Mouse (Mus musculus) embryonic fibroblast, embryonic 13.5 days (primary cell): ENCODE measurements at regions not wholly inside any gene's neighbourhood (a gene's known extent, or its start where the extent isn't known, plus 50 kb on each side); places are given as distances from the start of the nearest gene placed in this dataset.

Experiments used
- CTCF ChIP-seq: IDR thresholded peaks from 2 replicates; pipeline ENCODE4 v1.5.1; 2011; ENCODE audit warnings: mild to moderate bottlenecking, control low read depth, low read length, moderate library complexity, borderline replicate concordance; ENCODE audit not compliant: insufficient read depth
- POLR2A ChIP-seq: IDR thresholded peaks from 2 replicates; pipeline ENCODE4 v1.6.1; 2011; ENCODE audit warnings: low read depth, mild to moderate bottlenecking, control low read depth, low read length, moderate library complexity

GRCm38 (mm10) chr1:137635781-137636180 is 539.7 kb downstream of the Ptprc start:
- TF ChIP-seq POLR2A: no peak
- no peak for TF ChIP-seq CTCF
